Mouse (Mus musculus) kidney, postnatal 10 days (tissue): ENCODE measurements around the gene Zfp507.

Source experiments
- DNase-seq: peaks from one replicate; pipeline ENCODE4 v3.0.0; 2021; ENCODE audit warnings: mixed read lengths

Zfp507 gene

DNA sequence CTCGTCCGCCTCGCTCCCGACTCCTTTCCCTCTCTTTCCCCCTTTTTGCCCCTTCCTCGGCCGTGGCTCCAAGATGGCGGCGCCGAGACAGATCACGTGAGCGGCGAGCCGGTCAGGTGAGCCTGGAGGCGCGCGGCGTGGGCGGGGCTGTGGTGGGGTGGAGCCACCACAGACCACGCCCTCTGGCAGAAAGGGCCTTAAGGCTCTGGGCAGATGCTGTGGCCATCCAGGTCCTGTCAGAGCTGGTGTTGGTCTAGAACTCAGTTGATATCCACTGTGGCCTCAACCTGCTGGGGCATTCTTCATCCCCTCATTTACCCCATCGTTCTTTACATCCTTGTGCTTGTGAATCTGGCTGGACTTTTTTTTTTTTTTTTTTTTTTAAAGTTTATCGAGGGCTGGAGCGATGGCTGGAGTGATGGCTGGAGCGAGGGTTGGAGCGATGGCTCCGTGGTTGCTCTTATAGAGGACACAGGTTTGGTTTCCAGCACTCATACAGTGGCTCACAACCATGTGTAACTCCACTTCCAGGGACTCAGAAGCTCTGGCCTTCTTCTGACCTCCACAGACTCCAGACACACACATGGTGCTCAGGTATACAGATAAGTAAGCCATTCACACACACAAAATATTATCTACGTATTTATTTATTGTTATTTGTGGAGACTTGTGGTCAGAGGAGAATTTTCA is at the start of gene Zfp507:
Gene Zfp507 (minus strand): TSS at position 98 of the 690 bp plus-strand sequence.
- peak; percentile 95 for DNase-seq

DNA sequence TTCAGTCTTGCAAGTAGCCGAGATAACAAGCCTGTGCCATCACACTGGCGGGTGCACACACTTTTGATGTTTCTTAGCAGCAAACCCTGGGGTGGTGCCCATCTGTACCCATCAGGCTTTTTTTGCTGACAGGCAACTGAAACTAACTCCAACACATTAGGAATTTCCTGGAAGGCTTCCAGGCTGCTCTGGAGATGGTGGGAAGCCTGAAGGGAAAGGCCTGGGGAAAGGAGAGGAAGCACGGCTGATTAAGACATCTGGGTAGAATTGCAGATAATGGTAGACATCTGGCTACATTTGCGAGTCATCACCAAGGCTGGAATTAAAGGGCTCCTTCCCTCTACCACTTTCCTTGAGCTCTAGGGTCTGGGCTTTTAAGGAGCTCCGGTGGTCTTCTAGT is 47.6 kb upstream of the Zfp507 start:
- no peak for DNase-seq

DNA sequence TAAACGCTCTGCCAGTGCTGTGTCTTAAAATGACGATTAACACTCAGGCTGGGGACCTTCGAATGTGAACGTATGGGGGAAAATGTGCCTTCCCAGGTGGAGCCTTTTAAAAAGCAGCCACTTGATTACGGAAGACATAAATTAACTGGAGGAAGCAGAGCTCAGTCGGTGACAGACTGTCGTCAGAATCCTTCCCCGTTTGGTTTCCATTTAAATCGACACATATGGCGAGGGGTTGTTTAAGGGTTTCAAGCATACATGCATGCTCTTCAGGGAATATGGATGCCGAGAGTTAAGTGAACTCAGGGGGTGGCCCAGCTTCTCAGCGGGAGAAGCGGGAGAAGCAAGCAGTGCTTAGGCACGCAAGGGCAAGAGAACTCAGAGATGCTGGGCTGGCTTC is 45.7 kb upstream of the Zfp507 start:
- no peak for DNase-seq

DNA sequence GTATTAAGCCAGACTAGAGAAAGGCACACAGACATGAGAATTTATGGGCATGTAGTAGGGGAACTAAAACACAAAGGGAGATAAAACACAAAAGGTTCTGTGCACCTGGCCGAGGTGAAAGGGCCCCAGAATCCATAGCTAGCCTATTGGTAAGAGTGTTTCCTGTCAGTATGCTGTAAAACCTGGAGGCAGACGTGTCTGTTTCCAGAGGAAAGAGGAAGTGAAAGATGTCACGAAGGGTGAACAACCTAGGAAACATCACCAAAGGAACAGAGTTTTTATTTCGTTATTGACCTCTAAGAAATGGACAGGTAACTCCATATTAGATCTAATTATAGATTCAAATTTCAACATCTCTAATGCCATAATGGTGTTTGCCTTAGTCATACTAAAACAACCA is 37.7 kb upstream of the Zfp507 start:
- no peak for DNase-seq

DNA sequence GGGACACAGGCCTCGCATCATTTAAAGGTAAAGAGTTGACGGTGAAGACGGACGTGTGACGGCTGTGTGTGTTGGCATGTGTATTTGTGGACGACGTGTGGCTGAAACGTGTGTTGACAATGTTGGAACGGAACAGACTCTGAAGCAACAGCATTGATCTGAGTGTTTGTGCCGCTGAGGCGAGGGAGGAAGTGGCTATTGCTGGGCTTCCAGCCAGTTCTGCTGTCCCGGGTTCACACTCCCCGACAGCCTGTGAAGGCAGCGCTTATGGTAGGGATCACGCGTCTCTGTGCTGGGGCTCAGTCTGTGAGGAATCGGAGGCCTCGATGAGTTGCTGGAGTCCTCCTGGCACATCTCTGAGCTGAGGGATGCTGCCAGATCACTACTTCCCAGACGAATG is 34.0 kb upstream of the Zfp507 start:
- DNase-seq = peak; percentile 71

DNA sequence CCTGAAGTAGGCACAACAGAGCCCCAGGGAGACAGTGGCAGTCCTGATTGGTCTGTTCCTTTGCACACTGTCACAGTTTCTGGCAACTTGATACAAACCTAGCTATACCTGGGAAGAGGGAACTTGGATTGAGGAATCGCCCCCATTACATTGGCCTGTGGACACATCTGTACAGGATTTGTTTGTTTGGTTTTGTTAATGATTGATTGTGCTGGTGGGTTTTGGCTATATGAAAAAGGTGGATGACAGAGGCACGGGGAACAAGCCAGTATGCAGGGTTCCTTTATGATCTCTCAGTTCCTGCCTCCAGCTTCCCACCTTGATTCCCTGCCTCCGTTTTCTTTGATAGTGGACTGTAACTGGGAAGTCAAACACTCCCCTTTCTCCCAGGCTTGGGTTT is 33.6 kb upstream of the Zfp507 start:
- DNase-seq = no peak

DNA sequence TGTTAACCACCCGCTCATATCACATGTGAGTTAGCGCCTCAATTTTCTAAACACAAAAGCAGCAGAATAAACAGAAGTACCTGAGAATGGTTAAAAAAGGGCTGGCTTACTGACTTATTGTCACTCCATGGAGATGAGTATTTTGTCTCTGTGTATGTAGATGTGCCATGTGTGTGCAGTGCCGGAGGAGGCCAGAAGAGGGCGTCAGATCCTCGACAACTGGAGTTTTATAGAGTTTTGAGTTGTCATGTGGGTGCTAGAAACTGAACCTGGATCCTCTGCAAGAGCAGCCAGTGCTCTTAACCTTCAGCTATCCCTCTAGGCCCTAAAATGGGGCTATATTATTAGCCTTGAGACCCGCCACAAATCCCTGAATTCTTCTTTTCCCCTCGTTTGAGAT is 27.3 kb upstream of the Zfp507 start:
- no peak for DNase-seq

DNA sequence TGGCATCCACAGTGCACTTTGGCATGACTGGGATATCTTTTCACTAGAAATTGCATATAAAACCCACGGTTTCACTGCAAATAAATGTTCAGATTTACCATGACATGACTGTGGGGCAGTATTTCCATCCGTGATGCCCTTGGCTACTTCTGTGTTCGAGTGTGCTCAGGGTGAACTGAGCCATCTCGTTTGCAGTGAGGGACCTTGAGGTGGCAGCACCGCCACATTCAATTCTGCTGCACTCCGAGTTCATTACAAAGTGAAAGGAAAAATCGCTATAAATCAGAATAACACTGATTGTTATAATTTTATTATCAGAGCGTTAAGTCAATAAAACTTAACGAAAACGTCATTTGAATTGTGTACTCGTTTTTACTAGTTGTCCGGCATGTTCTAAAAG is 21.1 kb upstream of the Zfp507 start:
- DNase-seq = no peak

DNA sequence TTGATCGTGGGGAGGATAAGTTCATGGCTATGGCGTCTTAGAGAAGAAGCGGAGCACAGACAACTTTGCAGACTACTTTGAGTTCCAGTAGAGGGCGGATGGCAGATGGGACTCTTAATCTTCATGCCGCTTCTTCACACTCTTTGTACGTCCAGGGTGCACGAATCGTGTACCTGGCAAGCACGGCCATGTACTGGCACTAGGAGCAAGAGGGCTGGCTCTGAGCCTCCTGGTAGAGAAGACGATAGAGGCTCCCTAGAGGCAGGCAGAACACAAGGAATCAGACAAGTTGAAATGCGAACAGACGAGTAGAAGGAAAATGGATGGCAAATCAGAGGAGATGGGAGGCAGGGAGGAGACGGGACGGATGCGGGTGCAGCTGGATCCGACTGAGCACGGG is 19.5 kb upstream of the Zfp507 start:
- DNase-seq = no peak

DNA sequence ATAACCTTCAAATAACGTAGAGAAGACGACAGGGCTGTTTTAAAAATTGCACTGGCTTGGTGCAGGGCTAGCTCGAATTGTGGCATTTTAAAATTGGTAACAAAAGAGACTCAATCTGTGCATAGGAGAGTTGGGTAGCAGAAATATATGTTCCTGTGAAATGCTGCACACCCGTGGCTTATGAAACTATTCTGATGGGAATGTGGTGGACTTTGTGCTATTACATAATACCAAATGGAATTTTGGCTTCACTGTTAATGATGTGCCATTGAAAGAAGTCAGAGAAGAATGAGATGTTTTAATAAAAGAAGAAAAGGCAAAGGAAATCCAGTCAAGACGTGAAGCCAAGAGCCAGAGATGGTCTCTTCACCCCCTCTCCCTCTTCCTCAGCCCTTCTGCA is 18.6 kb upstream of the Zfp507 start:
- no peak for DNase-seq

DNA sequence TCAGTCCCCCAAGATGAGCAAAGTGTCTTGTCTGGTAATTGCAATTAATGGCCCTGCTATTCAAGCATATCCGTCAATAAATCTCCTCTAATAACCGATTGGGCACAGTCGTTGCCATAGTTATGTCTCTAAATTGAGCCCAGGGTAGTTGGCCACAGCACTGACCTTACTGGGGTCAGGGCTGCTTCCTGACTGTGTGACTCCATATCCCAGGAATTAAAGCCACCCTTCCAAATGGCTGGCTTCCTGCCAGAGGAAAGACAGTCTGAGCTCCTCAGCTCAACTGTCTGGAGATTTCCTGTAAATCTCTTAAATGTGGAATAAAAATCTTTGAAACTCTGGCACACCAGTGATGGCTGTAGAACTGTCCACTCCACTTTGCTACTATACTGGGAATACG is 16.7 kb upstream of the Zfp507 start:
- peak; percentile 80 for DNase-seq

DNA sequence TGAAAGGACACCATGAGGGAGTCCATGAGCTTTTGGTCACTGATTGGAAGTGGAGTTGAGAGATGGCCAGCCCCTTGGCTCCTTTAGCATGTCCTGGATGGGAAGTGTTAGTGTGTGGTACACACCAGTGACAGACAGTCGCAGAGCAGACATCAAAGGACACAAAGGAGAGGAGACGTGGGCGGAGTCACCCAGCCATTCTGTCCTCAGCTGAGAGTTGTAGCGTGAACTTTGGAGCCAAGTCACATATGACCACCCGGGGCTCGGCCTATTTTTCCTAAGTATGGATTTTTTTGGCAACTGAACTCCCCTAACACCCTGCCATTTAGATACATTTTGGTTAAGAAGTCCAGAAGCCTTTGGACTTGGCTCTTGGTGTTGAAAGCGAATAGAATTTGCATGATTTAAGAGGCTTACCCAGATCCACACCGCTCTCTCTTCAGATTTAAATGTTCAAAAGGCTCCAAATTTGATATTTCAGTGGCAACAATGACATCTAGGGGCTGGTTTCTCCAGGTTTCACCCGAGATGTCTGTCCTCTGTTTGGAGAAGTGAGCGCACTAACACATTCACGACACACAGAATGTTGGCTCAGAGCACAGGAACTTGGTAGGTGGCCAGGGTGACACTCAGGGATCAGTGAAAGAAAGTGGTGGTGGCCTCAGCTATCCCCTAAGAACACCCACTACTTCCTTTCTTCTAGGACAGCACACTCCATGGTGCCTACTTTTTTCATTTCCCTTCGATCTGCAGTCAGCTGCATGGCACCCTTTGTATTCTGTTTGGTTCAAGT is 12.2 kb upstream of the Zfp507 start:
- no peak for DNase-seq

DNA sequence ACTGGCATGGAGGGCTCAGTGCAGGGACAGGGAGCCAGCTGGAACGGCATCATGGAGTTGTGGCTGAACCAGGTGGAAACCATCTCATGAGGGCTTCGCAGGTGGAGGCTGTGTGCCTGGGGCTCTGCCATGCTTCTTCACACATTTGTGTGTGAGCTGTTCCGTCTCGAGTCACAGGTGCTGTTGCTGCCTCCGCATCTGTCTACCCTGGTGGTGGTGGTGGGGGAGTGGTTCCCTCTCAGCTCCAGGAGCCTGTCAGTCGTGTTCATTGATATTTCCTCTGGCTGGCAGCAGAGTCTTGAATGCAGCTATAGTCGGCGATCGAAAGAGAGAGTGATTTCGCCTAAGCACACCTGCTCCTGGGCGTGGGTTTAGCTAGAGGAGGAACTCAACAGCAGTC is 10.5 kb upstream of the Zfp507 start:
- DNase-seq = no peak

DNA sequence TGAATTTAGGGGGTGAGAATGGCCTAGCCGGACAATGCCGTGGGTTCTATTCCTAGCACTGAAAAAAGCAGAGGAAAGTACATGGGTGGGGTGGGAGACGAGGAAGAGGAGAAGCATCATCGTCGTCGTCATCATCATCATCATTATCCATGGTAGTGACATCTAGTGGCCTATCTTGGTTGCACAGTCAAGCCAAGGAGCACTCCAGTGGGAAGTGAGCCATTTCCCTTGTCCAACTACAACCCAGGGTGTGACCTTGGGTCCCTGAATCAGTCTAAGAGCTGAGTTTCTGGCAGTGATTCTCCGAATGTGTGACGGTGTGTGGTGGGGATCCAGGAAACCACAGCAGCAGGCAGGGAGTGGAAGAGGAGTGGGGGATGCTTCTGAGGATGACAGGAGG is 7.9 kb upstream of the Zfp507 start:
- DNase-seq = peak; percentile 51

DNA sequence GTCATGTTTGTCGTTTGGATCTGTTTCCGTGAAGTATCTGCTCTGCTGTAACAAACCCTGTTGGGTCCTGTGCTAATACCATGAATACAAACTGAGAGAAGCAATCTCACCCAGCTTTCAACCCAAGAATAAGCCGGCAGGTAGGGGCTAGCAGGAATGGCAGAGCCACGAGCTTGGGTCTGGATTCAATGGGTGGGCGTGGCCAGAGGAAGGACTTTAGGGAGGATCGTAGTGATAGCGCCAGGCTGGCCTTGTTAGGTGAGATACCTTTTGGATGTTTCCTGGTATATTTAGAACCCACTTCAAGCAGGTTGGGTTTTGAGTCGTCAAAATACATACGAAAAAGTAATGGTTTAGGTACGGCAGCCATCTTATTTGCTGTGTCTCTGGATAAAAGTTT is 1.4 kb upstream of the Zfp507 start:
- no peak for DNase-seq

DNA sequence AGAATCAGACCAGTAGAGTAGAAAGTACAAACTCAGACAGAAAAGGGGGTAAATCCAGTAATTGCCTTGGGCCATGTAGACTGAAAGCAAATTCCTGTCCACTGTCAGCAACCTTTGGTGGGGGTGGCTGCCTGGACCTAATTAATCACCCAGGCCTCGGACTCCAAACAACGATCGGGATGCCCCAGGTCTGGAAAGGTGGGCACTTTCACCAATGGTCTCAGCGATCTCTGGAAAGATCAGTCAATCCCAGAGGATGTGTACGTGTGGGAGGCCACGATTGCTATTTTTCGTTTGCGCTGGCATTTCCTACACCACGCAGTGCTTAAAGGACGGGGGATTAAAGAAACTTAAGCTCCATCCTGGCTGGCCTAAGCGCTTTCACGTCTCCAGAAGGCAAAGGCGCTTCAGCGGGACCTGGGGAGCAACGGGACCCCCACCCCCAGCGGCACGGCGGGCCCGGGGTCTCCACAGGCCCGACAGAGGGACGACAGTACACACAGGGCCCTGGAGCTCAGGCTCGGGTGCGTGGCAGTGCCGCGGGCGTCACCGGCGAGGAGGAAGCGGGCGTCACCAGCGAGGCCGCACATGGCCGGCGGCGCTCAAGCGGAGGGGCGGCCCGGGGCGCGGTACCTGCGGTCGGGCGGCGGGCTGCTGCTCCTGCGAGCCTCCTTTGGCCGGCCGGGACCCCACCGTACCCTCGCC is 450 bp downstream of the Zfp507 start:
- DNase-seq = peak; percentile 23

DNA sequence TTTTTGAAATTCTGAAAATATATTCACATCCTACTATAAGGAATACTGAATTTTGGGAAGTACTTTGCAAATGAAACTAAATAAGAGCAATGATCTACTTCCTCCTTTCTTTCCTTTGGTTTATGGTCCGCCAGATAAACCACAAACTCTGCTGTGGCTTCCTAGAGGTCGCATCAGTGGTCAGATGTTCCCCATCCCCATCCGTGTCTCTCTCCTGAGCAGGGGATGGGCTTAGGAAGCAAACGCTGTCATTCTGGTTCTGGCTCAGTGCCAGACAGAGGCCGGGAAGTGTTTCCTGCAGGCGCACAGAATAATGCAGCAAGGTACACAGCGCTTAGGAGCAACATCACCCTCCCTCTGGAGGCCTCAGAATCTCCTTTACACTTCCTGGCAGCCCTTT is 6.7 kb downstream of the Zfp507 start:
- DNase-seq = peak; percentile 58

DNA sequence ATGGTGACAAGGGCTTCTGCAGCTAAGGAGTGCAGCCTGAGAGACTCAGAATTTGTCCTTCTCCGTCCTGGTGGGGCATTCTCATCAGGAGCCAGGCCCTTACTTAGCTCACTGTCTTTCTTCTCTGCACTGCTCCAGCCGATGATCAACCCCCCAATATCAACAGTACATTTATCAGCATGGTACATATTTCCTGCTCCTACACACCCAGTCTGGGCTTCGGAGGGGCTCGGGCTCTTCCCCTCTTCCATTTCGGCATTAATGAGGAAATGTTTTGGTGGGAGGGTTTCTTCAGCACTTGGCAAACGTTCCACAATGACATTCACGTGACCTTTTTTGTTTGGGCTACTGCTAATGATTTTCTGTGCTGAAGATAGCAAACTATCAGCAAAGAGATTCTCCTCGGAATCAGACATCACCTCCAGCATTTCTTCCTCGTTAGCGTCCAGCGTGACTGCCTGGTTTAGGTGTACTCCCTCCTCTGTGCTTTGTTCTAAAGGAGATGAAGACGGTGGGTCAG is 8.6 kb downstream of the Zfp507 start:
- DNase-seq = no peak

DNA sequence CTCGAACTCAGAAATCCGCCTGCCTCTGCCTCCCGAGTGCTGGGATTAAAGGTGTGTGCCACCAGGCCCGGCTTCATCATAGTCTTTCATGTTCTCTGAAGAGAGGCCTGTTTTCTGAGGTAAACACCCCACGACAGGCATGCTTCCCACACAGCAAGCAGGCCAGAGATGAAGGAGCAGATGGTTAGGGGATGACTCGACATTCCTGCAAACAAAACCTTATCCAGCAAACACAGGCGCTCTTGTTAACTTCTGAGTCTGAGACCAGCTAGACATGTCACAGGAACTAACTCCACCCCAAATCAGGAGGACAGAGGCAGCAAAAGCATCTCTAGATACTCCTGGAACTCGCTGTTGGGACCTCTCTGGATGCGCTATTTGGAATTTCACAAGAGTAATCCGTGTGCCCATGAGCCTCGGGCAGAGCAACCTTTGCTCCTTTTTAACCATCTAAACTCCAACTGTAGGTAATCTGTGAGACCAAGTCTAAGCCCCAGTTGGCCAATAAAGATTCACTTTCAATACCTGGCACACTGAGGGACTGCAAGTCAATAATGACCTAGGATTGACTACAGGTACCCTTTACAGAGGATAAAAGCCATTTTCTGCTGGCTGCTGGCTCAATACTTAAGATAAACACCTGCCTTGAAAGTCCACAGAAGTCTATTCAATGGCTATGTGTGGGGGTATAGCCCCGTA is 10.5 kb downstream of the Zfp507 start:
- DNase-seq = no peak

DNA sequence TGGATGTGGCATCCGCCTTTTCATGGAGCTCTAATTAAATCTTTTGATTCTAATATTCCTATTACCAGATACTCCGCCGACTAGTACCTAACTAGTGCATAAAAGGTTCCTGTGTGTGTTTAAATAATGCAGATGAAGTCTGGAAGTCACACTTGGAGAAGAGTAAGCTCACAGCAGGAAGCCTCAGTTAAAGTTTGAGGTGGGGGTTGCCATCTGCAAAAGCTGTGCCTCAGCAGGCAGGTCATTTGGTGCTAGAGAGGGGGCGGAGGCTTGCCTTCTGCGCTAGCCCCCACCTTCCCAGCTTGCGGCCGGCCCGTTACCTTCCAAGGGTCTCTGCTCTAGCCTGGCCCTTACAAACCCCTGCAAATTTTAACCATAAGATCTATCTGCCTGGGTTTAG is 11.9 kb downstream of the Zfp507 start:
- no peak for DNase-seq

DNA sequence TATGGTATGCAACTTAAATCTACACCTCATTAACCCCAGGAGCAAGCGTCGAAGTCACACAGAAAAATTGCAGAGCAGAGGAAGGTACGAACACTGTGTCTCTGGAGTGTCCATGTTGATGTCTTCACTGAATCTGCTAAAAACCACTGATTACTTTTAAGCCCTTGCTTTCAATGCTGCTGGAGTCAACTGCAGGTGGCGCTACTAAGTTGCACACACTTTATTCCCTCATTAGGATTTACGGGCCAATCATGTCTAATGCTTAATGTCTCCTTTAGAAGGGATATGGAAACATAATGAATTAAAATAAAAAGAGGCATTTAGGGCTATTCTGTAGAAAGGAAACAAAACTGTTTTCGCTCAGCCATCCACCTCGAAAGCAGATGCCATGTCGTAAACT is 12.6 kb downstream of the Zfp507 start:
- DNase-seq = peak; percentile 52

DNA sequence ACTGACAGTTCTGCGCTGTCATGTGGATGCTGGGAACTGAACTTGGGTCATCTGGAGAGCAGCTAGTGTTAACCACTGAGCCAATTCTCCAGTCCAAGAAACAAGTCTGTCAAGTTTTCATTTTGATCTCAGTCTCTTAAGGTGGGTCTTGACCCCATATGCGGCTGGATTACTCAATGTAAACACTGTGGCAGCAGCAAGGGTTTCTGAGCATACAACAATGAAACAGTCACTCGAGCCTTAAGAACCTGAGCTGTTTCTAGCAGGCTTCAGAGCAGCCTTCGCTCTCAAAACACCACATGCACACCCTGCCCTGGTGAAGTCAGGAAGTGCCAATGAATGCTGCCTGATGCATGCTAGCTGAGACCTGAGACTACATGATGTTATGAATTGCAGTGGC is 17.2 kb downstream of the Zfp507 start:
- no peak for DNase-seq

DNA sequence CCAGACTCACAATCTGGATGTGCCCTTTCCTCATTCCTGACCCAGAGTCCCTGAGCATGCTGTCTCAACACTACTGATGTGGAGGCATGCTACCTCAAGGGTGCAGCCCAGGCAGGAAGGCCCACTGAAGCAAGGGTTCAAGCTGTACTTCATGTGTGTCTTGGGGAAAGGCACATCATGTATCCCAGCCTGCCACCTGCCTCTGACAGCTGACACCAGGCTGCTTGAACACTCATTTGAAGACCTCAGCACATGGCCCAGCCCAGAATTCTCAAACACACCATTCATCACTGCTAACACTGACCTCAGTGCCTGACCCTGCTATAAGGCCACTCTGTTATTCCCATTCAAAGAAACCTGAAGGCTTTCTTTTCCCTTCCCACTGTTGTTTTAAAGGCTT is 20.6 kb downstream of the Zfp507 start:
- DNase-seq = no peak
